Mouse (Mus musculus): ENCODE measurements around the gene Gm37240.
A peak's percentile ranks its signal among the peaks of the same experiment; 100 is the strongest.

Gm37240 gene

DNA sequence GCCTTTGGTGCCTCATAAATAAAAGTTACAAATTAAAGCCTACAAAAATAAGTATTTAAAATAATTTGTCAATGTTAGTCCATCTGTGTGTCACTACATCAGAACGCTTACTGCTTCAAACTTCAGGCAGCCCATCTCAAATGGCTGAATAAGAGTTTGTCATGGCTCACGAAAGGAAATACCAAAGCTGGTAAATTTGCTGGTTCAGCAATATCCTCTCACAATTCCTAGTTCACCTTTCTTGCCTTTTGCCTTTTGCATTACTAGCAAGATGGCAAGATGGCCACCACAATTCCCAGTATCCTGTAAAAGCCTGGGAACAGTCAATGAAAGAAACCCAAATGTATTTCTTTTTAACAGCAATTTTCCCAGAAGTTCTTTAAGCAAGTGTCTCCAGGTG lies 718.5 kb downstream of the Gm37240 start:
- DNase-seq (ENCODE audit: inconsistent age in 2 of 2, low spot score in 1 of 2), result no peak

DNA sequence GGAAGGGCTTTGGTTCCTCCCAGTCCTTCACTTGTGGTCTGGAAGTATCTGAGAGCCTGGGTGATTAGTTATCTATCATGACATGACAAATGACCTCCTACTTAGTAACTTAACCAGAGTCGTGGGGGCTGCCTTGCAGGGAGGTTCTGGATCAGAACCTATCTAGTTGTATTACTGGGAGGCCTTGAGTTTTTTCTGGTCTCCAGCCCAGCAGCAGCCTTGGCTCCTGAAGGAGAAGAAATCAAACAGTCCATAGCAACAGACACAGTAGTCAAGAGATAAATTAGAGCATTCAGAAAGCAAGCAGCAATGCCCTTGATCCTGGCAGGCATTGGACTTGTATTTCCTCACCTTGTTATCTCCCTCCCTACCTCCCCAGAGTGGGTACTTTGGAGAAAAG lies 722.4 kb downstream of the Gm37240 start:
- peak; percentile 45 to 76 for DNase-seq (ENCODE audit: inconsistent age in 2 of 2, low spot score in 1 of 2)

DNA sequence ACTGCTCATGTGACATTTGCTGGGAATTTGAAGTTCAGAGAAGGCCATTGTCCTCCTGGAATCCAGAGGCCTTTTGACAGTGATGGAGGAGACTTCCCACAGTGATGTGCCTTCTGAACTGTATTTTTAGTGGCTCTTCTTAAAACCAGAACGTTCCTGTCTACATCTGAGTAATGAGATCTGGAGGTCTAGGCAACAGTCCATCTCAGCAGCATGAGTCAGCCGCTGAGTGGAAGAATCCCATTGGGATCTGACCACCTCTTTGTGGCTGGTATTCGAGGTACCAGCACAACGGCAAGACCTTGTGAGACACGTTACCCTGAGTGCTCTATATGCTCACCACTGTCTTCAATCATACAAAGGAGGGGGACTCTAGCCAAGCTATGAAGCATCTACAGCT lies 723.9 kb downstream of the Gm37240 start:
- DNase-seq (ENCODE audit: inconsistent age in 2 of 2, low spot score in 1 of 2), result peak; percentile 24 to 49

DNA sequence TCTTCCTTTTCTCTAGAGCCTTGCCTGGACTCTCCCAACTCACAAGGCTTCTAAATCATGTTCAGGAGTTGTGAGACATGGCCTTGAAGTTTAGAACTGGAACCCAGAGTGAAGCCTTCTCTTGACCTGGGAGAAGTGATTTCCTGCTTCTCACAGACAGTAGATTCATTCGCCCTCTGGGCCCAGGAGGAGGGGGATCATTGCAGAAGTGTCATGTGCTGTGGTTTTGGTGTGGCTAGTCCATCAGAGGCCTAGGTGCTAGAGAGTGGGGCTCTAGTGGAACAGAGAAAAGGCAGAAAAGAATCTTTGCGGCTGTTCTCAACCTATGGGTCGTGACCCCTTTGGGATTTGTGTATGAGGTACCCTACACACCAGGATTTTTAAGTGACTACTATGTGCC lies 724.9 kb downstream of the Gm37240 start:
- no peak for DNase-seq (ENCODE audit: inconsistent age in 2 of 2, low spot score in 1 of 2)

DNA sequence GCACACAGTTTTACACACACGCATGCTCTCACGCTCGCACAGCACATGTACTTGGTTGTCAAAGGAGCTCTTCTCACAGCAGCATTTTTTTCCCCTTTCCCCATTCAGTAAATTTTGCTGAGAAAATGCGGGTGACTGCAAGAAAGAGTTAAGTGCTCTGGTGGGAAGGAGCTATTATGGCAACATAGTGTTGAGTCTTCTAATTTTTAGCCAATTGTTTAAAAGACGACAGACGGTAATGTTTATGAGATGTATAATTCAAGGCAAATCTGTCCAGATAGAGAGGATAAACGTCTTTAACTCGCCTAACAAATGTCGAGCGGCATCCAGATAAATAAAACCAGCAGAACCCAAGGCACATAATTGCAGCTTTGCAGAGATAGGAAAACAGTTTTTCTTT lies 726.5 kb downstream of the Gm37240 start:
- DNase-seq (ENCODE audit: inconsistent age in 2 of 2, low spot score in 1 of 2), result no peak

DNA sequence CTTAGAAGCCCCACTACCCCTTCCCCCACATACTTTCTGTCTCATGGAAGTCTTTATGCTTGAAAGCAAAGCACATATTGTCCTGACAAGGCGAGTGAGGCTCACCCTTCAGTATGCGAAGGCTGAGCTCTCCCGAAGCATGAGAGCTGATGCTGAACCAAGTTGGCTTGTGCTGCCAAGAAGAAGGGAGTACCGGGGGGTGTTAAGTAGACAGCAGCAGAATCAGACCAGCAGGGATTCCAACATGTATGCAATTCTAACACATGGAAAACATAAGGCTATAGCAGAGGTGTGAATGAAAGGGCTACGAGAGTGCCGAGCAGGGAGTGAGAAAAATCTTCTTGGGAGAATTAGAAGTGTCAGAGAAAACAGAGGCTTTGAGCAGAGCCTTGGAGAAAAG lies 727.7 kb downstream of the Gm37240 start:
- no peak for DNase-seq (ENCODE audit: inconsistent age in 2 of 2, low spot score in 1 of 2)

DNA sequence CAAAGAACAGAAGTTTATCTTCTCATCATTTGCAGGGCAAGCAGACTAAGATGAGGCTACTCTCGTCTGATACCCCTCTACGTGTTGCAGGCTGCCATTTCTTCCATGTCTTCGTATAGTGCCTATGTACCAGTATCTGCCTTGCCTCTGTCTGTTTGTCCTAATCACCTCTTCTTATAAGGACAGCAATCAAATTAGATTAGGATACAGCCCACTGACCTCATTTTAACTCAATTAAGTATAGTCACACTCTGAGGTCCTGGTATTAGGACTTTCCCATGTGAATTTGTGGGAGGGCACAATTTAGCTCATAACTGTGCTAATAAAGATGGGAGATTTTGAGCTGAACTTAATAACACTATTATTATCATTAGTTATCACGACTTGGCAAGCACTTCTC lies 738.5 kb downstream of the Gm37240 start:
- no peak for DNase-seq (ENCODE audit: inconsistent age in 2 of 2, low spot score in 1 of 2)

DNA sequence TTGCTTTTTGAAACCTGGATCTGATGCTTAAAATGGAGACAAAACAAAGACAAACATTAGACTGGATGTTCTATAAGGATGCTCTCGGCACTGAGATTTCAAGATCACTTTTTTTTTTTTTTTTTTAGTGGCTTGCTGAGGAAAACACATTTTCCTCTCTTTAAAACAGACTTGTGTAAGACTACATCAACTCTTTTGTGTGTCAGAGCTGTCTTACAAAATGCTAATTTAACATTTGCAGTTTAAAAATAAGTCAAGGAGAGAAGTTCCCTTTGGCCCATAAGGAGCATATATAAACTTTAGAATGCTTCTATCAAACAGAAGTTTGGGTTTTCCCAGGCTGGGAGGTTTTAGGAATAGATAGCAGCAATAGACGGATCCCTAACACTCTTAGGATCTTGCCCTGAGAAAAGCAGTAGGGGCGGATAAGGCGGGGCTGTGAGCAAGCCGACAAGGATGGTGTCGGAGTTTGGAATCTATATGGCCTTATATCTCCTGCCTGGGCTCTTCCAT lies 739.2 kb downstream of the Gm37240 start:
- DNase-seq (ENCODE audit: inconsistent age in 2 of 2, low spot score in 1 of 2), result no peak

DNA sequence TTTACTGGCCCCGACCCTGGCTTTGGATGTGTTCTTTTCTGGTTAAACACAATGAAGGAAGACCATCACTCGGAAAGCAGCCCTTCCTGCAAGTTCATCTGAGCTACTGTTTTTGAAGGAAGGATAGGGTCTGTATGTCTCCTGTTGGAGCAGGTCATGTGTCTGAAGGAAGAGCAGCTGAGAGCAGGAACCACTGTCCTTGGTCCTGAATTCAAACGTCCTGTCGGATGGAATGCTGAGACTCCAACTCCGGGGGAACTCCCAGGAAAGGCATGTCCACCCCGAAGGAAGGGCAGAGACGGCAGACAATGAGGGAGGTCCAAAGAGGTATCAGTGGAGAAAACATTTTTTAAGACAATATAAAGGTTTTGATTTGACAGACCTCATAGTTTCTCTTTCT lies 741.8 kb downstream of the Gm37240 start:
- DNase-seq (ENCODE audit: inconsistent age in 2 of 2, low spot score in 1 of 2), result peak in 1 of 2 experiments; percentile 43

DNA sequence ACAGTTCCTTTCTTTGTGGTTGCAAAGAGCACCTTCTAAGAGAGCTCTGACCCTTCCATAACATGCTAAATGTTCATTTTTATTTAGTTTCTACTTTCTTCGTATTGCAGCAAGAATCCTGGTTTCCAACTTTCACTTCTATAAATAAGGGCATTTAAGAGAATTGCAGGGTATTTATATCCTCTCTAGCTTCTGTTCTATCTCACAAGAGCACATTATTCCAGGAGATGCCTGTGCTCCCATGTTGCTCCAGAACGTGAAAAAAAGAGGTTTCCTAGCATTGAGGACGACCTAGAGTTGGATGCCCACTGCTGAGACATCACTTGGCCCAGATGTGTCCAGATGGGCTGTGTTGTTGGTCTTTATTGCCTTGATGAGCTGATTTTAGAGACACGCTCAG lies 742.2 kb downstream of the Gm37240 start:
- DNase-seq (ENCODE audit: inconsistent age in 2 of 2, low spot score in 1 of 2), result no peak

DNA sequence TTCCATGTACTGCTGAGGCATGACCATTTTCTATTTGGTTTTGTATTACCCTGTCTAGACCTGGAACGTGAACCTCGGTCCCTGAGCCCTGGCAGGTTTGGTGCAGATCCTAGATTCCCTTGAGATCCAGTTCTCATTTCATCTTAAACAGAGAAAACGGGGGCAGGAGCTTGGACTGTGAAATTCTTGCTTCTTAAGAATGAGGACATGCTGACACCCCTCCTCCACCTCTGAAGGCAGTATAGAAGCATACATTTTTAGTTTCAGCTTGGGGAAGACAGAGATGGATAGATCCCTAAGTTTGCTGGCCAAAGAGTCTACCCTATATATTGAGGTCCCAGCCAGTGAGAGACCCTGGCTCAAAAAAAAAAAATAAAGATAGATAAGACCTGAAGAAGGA lies 742.9 kb downstream of the Gm37240 start:
- no peak for DNase-seq (ENCODE audit: inconsistent age in 2 of 2, low spot score in 1 of 2)

DNA sequence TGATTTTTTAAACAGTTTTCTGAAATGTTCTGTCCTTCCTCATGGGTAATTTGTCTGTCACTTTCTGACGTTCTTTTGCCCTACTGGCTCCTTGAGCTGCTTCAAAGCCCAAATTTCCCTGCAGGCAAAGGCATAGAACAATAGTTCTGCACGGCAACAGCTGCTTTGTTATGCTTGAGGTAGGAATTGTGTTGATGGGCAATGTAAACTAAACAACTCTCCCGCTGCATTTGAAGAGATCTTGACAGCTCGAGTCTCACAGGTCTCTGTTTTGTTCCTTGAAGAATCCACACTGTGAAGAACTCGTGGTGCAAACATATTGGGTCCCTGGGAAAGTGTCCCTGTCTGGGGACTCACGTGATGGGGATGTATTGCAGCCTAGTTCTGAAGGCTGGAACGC lies 746.8 kb downstream of the Gm37240 start:
- no peak for DNase-seq (ENCODE audit: inconsistent age in 2 of 2, low spot score in 1 of 2)

DNA sequence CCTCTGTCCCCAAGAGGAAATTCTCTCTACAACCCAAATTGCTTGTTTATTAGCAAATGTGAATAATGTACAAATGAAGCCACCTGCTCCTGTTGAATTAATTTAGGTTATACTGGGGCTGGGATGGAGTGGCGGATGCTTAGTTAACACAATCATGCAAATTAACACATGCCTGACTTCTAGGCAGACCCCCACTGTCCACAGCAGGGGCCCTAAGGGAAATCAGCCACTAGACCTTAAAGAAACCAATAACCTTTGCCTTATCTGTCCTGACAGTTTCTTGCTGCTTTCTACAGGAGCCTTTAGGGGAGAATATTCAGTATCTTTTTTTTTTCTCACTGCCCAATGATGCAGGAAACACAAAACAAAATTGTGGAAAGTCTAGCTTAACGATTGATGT lies 748.9 kb downstream of the Gm37240 start:
- DNase-seq (ENCODE audit: inconsistent age in 2 of 2, low spot score in 1 of 2), result no peak

DNA sequence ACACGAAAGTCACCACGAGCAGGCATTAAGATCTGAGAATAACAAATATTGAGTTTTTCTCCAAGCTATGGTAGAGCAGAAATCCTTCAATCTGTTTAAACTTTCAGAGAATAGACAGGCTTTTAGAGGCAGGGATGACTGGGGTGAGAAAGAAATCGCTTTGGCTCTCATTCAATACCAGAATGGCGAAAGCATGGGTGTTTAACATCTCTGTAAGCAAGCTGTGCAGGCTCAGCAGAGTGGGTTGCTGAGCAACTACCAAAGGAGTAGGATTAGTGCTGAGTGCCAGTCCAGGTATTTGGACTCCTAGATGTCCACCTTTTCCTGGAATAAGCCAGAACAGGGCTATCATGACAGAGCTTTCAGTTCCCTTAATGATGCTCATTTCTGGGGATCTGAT lies 753.8 kb downstream of the Gm37240 start:
- DNase-seq (ENCODE audit: inconsistent age in 2 of 2, low spot score in 1 of 2), result no peak

DNA sequence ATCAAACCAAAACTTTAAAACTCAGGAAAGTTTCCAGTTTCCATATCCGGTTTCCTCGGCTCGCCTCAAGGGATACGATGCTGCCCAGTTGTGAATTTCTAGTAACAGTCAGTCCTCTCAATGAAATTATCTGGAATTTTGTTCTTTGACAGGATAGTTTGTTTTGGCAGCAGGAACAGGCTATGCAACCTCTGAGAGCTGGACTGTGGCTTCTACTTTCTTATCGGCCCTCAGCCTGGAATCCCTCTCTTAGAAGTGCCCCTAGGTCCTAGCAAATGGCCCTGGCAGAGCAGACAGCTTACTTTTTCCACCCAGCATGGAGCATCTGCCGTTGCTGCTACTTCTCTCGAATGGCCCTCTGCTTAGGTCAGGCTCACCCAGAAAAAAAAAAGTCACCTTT lies 755.4 kb downstream of the Gm37240 start:
- DNase-seq (ENCODE audit: inconsistent age in 2 of 2, low spot score in 1 of 2), result no peak

DNA sequence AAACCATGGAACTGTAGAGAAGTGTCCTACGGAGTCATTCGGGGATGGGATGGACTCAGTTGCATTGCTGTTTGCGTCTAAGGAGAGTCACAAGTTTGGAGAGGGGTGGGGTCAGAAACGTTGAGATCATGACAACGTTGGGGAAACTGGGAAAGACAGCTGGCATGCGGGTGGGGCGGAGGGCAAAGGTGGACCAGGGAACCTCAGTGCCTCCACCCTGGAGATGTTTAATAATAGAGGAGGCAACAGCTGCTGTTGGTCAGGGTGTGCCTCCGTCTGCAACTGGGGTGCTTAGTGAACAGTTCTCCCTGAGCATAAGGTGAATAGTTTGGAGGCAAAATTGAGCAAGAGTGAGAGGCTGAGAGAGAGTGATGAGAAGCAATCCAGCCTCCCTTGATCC lies 758.8 kb downstream of the Gm37240 start:
- no peak for DNase-seq (ENCODE audit: inconsistent age in 2 of 2, low spot score in 1 of 2)

DNA sequence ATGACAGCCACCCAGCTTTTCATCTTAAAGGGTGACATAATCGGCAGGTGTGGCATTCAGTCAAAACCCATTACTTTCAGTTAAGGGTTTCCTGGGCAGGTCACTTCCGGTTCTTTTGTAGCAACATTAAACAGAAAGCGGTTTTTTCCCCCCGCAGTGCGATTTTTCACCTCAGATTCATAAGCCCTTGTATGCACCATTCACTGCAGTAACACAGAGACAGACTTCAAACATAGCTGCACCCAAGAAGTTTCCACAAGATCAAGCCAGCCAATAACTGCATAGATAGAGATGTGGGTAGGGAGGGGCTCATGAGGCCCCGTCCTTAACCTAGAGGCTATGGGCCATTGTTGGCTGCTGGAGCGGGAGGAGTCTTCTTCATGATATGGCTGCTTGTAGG lies 760.3 kb downstream of the Gm37240 start:
- DNase-seq (ENCODE audit: inconsistent age in 2 of 2, low spot score in 1 of 2), result no peak

DNA sequence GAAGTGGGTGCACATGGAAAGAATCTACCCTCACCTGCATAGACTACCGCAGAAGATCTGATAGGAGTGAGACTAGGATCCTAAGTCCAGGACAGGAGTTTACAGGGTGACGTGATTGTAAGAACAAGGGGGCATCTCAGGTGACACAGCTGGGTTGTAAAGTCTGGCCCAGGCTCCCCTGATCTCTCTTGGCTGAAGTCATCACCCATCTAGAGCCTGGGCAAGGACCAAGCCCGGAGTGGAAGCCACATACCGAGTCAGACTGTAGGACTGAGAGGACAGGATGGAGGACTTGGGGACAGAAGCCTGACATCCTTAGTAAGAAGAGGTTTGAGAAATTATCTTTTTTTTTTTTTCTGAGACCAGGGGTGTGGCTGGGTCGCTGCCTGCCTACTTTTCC lies 761.8 kb downstream of the Gm37240 start:
- no peak for DNase-seq (ENCODE audit: inconsistent age in 2 of 2, low spot score in 1 of 2)

DNA sequence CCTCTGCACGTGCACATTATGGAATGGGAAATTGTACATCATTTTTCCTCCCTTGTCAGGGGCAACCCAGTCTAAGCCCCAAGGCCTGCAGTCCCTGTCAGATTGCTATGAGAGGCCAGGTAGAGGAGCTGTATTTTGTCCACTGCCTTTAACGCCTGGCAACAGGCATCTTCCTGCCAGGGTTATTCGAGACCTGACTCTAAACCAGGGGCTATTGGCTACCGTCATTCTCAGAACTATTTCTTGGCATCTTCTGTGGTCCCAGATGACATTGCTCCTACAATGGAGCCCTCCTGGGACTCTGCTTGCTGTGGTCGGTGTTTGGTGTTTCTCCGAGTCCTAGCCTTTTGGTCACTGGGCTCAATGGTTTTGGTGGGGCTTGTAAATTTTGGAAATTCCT lies 762.4 kb downstream of the Gm37240 start:
- no peak for DNase-seq (ENCODE audit: inconsistent age in 2 of 2, low spot score in 1 of 2)

DNA sequence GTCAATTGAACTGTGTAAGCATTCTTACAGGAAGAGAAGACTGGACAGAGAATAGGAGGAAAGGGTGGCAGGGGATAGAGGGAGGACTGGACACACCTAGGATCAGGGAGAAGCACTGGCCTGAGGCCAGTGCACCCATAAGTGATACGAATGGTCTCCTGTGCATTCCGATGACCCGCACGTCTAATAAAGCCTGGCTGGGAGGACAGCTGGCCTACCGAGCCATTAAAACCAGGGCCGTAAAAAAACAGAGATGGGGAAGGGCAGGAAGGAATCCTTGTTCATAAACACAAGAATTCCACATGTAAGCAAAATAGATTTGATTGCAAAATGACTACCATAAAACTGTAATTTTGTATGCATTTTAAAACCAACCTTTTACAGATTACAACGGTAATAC lies 762.9 kb downstream of the Gm37240 start:
- no peak for DNase-seq (ENCODE audit: inconsistent age in 2 of 2, low spot score in 1 of 2)

DNA sequence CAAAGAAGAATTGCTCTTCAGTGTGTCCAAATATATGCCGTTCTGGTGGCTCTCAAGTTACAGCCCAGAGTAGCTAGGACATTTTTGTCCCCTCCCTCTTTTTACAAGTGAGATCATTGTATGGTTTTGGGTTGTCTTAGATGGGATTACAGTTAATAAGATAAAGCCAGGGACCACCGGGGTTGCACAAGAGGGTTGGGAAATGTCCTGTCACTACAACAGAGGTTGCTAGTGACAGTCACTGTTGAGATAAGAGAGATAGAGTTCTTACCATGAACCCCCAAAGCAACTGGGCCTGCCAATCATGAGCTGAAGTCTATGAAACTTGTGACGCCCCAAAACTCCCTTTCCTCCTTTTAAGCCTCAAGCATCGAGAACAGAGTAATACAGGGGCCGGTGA lies 769.6 kb downstream of the Gm37240 start:
- no peak for DNase-seq (ENCODE audit: inconsistent age in 2 of 2, low spot score in 1 of 2)

DNA sequence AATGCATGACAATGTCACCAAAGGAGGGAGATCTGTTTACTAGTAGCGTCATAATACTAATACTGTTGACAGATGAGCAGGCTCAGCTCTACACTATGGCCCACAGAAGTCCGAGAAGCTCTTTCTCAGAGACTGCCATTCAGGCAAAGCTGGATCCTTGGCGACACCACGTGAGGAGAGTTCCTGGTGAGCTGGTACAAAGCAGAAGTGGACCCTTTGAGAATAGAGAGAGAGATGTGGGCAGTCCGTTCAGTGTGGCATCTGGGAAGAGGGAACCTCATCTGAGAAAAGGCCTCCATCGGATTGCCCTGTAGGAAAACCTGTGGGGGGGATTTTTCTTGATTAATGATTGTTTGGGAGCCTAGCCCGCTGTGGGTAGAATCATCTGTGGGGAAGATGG lies 770.3 kb downstream of the Gm37240 start:
- DNase-seq (ENCODE audit: inconsistent age in 2 of 2, low spot score in 1 of 2), result no peak

DNA sequence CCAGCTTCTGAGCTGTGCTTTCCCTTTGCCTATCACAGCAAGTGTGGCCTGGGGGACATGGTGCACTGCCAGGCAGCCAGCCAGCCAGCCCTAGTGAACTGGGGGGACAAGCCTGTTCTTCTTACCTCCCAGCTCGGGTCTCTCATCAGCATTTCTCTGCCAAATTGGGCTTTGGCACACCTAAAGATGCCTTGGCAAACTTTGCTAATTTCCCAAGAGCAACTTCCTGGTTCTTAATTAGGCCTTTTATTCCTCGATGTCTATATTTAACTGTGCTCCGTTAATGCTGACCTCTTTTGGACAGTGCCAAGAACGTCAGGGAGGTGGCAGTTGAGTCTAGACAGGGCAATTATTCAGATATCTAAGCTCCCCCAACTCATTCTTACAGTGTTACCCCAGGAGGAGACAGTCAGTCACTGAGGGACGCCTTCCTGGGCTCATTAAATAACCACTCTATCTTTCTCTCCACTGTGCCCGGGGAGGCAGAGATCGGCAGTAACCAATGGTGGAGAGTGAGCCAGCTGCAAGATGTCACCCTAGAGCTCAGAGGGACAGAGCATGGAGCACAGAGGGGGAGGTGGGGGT lies 771.3 kb downstream of the Gm37240 start:
- no peak for DNase-seq (ENCODE audit: inconsistent age in 2 of 2, low spot score in 1 of 2)

DNA sequence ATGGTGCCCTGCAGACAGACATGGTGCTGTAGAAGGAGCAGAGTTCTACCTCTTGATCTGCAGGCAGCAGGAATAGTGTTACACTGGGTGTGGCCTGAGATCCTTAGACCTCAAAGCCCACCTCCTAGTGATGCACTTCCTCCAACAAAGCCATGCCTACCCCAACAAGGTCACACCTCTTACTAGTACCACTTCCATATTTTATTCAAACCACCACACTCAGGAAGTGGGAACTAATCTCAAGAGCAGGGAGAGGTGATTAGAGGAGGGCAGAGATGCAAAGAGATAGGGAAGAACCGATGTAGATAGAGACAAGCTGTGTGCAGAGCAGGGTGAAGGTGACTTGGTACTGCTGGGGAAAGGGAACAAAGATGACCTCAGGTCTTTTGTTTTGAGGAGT lies 773.8 kb downstream of the Gm37240 start:
- DNase-seq (ENCODE audit: inconsistent age in 2 of 2, low spot score in 1 of 2), result no peak

Data from adrenal gland, adult (tissue).